Mouse (Mus musculus) ES-Bruce4 (cell line): ENCODE results near the gene Iqcn. TPM values are rescaled to one million over a fixed set of nuclear protein-coding genes. Genes with fewer than 3 reads are reported as not detected.

ENCODE experiments used
- H3K27ac ChIP-seq: 2 replicates; pipeline ENCODE4 v1.5.1; 2012; ENCODE audit warnings: low read length, inconsistent platforms; ENCODE audit not compliant: insufficient read depth
- H3K27me3 ChIP-seq: 2 replicates; pipeline ENCODE4 v1.6.1; 2012; ENCODE audit warnings: mild to moderate bottlenecking, low read length, inconsistent platforms; ENCODE audit not compliant: control insufficient read depth, poor library complexity, insufficient read depth, severe bottlenecking
- H3K36me3 ChIP-seq: 2 replicates; pipeline ENCODE4 v1.6.1; 2012; ENCODE audit warnings: inconsistent platforms, mild to moderate bottlenecking, low read length, moderate library complexity; ENCODE audit not compliant: control insufficient read depth, poor library complexity, insufficient read depth, severe bottlenecking
- H3K4me1 ChIP-seq: one replicate; pipeline ENCODE4 v1.8.1; 2011; ENCODE audit warnings: low read length; ENCODE audit not compliant: control insufficient read depth, insufficient read depth
- H3K4me3 ChIP-seq: 2 replicates; pipeline ENCODE4 v1.5.1; 2011; ENCODE audit warnings: low read depth, mild to moderate bottlenecking, low read length
- H3K9ac ChIP-seq: 2 replicates; pipeline ENCODE4 v1.6.1; 2012; ENCODE audit warnings: low read depth, mild to moderate bottlenecking, inconsistent platforms; ENCODE audit not compliant: poor library complexity, severe bottlenecking
- H3K9me3 ChIP-seq: replicated peaks from 2 replicates; pipeline ENCODE4 v1.6.1; 2012; ENCODE audit warnings: mild to moderate bottlenecking, low read length, inconsistent platforms; ENCODE audit not compliant: control insufficient read depth, poor library complexity, insufficient read depth, severe bottlenecking
- CTCF ChIP-seq: IDR thresholded peaks from one replicate; pipeline ENCODE4 v1.8.1; 2011; ENCODE audit warnings: low read depth, low read length
- EP300 ChIP-seq: IDR thresholded peaks from 2 replicates; pipeline ENCODE4 v1.6.1; 2011; ENCODE audit warnings: low read depth, low read length; ENCODE audit not compliant: insufficient read depth
- POLR2A ChIP-seq: IDR thresholded peaks from one replicate; pipeline ENCODE4 v1.8.1; 2011; ENCODE audit warnings: low read length; ENCODE audit not compliant: insufficient read depth
- polyA plus RNA-seq: library from polyadenylated mRNA; stranded (reverse); fragments of >200 nt; gene quantifications from 2 replicates; pipeline ENCODE4 v1.2.4, GENCODE M21; 2011; ENCODE audit warnings: low read depth; ENCODE audit not compliant: missing spikeins, insufficient read depth, insufficient read length

Iqcn gene
- polyA plus RNA-seq, 1 experiment, result not detected

DNA sequence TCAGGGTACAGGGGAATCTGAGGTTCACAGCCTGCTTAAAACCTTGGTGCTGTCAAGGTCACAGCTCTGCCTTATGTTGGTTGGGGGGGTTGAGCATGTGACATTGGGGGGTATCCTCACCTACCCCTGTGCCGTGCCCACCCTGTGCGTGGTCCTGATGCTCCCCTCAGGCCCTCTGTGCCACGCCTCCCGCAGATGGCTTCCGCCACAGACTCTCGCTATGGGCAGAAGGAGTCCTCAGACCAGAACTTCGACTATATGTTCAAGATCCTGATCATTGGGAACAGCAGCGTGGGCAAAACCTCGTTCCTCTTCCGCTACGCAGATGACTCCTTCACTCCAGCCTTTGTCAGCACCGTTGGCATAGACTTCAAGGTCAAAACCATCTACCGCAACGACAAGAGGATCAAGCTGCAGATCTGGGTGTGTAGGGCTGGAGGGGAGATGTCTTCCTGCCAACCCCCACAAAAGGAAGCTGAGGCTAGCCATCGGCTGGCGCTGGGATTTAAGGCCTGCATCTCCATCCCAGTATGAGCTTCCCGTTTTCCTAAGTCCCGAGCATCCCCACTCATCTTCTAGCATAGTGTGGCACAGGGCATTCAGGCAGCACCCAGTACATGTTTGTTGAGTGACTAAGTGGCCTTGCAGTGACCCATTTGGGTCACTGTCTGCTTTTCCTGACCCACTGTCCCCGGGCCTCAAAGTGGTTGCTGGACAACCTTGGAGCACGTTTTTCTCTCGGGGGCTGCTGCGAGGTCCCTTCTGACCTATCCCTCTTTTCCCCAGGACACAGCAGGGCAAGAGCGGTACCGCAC is 52.6 kb downstream of the Iqcn start:
- Histone ChIP-seq H3K4me3 (no peak overlapping the region), H3K27me3 (no peaks in the 10 kb centered on the region), H3K9ac (no peak overlapping the region), H3K27ac (no peak overlapping the region), H3K36me3 (peaks cover 4% of the 10 kb centered on the region; the same call in 1 of the 2 replicates), H3K4me1 (peaks cover 5% of the 10 kb centered on the region), H3K9me3 (no peaks in the 10 kb centered on the region)
- no peak for TF ChIP-seq EP300
- TF ChIP-seq POLR2A, result no peak
- no peak for TF ChIP-seq CTCF

DNA sequence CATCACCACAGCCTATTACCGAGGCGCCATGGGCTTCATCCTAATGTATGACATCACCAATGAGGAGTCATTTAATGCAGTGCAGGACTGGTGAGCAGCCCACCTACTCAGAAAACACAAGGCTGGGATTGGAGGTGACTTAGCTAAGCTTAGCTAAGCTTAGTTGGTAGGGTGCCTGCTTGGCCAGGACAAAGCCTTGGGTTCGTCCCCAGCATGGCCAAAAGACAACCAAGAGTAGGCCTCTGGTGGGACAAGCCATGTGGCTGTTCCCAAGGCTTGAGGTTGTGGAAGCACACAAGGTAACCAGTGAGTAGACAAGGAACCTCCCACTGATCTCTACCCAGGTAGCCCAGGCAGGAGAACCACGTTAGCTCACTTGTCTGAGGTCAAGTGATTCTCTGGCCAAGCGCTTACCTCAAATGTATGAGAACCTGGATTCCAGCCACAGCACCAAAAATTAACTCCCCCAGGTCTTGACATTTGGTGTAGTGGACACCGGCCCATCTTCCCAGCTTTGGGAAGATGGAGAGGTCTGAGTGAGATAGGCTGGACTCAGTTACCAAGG is 53.3 kb downstream of the Iqcn start:
- H3K9me3 ChIP-seq, result no peaks in the 10 kb centered on the region
- H3K9ac ChIP-seq, result no peak overlapping the region
- H3K4me3 ChIP-seq, result no peak overlapping the region
- H3K27me3 ChIP-seq, result no peaks in the 10 kb centered on the region
- peaks cover 5% of the 10 kb centered on the region for H3K4me1 ChIP-seq
- peaks cover 4% of the 10 kb centered on the region; the same call in 1 of the 2 replicates for H3K36me3 ChIP-seq
- no peak for TF ChIP-seq CTCF
- TF ChIP-seq EP300, result no peak
- no peak for TF ChIP-seq POLR2A
- no peak overlapping the region for H3K27ac ChIP-seq

DNA sequence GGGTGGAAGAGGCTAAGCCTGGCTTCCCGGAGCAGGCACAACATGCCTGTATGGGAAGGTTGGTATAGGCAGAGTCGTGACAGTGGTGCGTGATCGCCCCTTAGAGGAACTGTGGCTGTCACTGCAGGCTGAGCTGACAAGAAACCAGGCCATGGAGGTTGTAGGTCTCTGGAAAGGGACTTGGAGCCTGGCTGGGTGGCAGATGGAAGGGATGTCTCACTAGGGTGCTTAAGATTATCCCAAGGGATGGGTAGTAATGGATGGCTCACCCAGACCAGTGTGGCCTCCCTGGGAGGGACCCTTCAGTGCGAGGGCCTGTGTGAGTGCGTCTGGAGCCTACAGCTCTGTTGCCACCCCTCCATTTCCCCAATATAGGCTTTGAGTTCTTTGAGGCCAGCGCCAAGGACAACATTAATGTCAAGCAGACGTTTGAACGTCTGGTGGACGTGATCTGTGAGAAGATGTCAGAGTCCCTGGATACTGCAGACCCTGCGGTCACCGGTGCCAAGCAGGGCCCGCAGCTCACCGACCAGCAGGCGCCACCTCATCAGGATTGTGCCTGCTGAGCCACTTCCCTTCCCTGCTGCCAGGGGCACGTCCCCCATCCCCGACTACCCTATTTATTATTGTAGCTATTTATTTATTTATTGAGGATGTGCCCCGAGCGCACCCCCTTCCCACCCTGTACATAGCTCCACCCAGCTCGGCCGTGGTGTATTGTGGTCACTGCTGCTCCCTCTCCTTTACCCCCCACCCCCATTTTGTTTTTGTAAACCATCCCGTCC is 54.5 kb downstream of the Iqcn start:
- peaks cover 5% of the 10 kb centered on the region for H3K4me1 ChIP-seq
- no peak overlapping the region for H3K4me3 ChIP-seq
- TF ChIP-seq EP300, result no peak
- TF ChIP-seq POLR2A, result no peak
- TF ChIP-seq CTCF, result peak; percentile 80
- no peak overlapping the region for H3K9ac ChIP-seq
- H3K27ac ChIP-seq, result no peak overlapping the region
- H3K9me3 ChIP-seq, result no peaks in the 10 kb centered on the region
- peaks cover 6% of the 10 kb centered on the region for H3K36me3 ChIP-seq
- no peaks in the 10 kb centered on the region for H3K27me3 ChIP-seq

DNA sequence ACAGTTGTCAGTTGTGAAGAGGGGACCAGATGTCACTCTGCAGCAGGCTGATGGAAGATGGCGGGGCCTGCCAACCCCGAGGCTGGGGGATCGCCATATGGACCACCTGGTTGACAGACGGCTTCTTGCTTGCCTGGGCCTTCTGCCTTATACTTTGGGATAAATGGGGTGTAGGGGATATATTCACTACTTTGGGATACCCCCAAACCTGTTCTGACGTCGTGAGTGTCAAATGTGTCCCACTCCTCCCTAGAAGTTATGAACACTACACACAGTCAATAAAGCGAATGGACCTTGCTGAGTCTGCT is 55.0 kb downstream of the Iqcn start:
- H3K27ac ChIP-seq, result no peak overlapping the region
- H3K9me3 ChIP-seq, result no peaks in the 10 kb centered on the region
- no peak overlapping the region for H3K4me3 ChIP-seq
- H3K4me1 ChIP-seq, result peaks cover 5% of the 10 kb centered on the region
- peaks cover 10% of the 10 kb centered on the region for H3K36me3 ChIP-seq
- H3K9ac ChIP-seq, result no peak overlapping the region
- TF ChIP-seq EP300 (no peak), POLR2A (no peak), CTCF (no peak)
- H3K27me3 ChIP-seq, result no peaks in the 10 kb centered on the region

DNA sequence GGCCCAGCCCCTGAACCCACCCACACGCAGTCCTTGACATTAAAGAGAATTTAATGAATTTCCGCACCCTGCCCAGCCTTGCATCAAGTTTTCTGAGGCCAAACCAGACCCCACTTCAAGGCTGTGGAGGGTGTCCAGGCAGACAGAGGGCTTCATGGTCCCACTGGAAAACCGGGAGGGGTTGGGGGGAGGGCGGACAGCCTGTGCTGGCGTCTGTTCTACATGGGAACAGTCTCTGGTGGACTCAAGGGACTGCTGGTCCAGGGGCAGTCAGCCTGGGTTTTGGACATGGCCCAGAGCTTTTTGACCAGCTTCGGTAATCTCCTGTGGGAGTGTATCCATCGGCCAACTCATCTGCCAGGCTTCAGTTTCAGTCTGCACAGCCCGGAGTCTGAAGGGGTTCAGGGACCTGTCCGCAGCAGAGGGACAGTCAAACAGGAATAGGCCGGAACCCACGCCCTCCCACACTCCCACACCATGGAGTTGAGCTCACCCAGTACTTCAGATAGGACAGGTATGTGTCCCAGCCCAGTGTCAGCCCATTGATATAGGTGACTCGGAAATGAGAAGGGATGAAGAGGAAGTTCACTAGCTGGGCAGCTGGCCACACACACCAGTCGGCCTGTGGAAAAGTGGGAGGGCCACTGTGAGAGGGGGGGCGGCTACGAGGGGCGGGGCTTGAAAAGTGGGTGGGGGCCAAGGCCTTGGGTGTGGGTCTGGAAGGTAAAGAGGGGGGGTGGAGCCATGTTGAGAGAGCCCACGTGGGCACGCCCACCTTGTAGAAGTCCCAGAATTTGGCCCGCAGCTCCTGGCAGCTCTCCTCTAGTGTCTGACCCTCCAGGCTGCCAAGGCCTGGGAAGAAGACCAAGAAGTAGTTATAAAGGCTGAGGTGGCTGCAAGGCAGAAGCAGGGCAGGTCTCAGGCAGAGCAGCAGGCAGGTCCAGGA is 55.6 kb downstream of the Iqcn start:
- Histone ChIP-seq H3K27ac (no peak overlapping the region), H3K9ac (no peak overlapping the region), H3K27me3 (no peaks in the 10 kb centered on the region), H3K4me3 (no peak overlapping the region), H3K4me1 (peaks cover 5% of the 10 kb centered on the region), H3K9me3 (no peaks in the 10 kb centered on the region), H3K36me3 (peaks cover 14% of the 10 kb centered on the region)
- TF ChIP-seq EP300 (no peak), CTCF (no peak), POLR2A (no peak)
